Mouse (Mus musculus) gastrocnemius, postnatal 25 days (tissue): ENCODE data around the gene Hoxa11. TPM values are rescaled to one million over a fixed set of nuclear protein-coding genes. Genes with fewer than 3 reads are reported as not detected.

Experiments
- DNase-seq: peaks from one replicate; pipeline ENCODE4 v3.0.0; 2022
- total RNA-seq, 2 experiments: library from RNA; stranded (reverse); gene quantifications; 1 replicate in 1 of 2; 2 replicates in 1 of 2; pipeline ENCODE4 v1.2.3; 2021

Hoxa11 gene
- total RNA-seq, 2 experiments from 2014 or later, result 1.4 to 1.8 TPM

GRCm38 (mm10) chr6:52220003-52220864 lies 25.4 kb downstream of the Hoxa11 start:
- no peak for DNase-seq

- no peak for DNase-seq
Measured at GRCm38 (mm10) chr6:52219234-52219942, 26.2 kb downstream of the Hoxa11 start.

GRCm38 (mm10) chr6:52218643-52219215 lies 26.9 kb downstream of the Hoxa11 start:
- DNase-seq, result no peak

- no peak for DNase-seq
Measured at GRCm38 (mm10) chr6:52217895-52218642, 27.5 kb downstream of the Hoxa11 start.

- DNase-seq, result peak; percentile 86
Measured at GRCm38 (mm10) chr6:52217459-52217768, 28.2 kb downstream of the Hoxa11 start.

GRCm38 (mm10) chr6:52216691-52217458 lies 28.7 kb downstream of the Hoxa11 start:
- no peak for DNase-seq

GRCm38 (mm10) chr6:52215771-52216535 lies 29.7 kb downstream of the Hoxa11 start:
- DNase-seq, result no peak

- no peak for DNase-seq
Measured at GRCm38 (mm10) chr6:52215070-52215469, 30.5 kb downstream of the Hoxa11 start.

- no peak for DNase-seq
Measured at GRCm38 (mm10) chr6:52214271-52214670, 31.3 kb downstream of the Hoxa11 start.

GRCm38 (mm10) chr6:52213119-52213986 lies 32.3 kb downstream of the Hoxa11 start, which contains the start of the genes Hoxa3 and Gm28308:
TSS of gene Hoxa3 (minus strand) at chr6:52213336.
TSS of gene Gm28308 (minus strand) at chr6:52213339.
- DNase-seq, result peak; percentile 80

GRCm38 (mm10) chr6:52212556-52213118 lies 33.0 kb downstream of the Hoxa11 start:
- no peak for DNase-seq

- no peak for DNase-seq
Measured at GRCm38 (mm10) chr6:52211961-52212360, 33.6 kb downstream of the Hoxa11 start.

- peak; percentile 78 for DNase-seq
Measured at GRCm38 (mm10) chr6:52211170-52211935, 34.3 kb downstream of the Hoxa11 start.

- DNase-seq, result no peak
Measured at GRCm38 (mm10) chr6:52209685-52210046, 35.9 kb downstream of the Hoxa11 start.

GRCm38 (mm10) chr6:52208868-52209684 lies 36.5 kb downstream of the Hoxa11 start:
- no peak for DNase-seq

- DNase-seq, result no peak
Measured at GRCm38 (mm10) chr6:52208072-52208867, 37.3 kb downstream of the Hoxa11 start, which contains the start of gene Hoxa6. TSS of gene Hoxa6 (minus strand) at chr6:52208722.

GRCm38 (mm10) chr6:52207684-52207976 lies 38.0 kb downstream of the Hoxa11 start:
- DNase-seq, result no peak
